Mouse (Mus musculus) neutrophil, adult 65 days (primary cell): ENCODE measurements around the gene Rbm15b. TPM values are rescaled to one million over a fixed set of nuclear protein-coding genes. Genes with fewer than 3 reads are reported as not detected.

Experiments used
- total RNA-seq: library from RNA; stranded (reverse); gene quantifications from 2 replicates; pipeline ENCODE4 v1.2.4, GENCODE M21; 2023

The Rbm15b gene
- 15.4 and 24.8 TPM in 2 replicates for total RNA-seq

GRCm38 (mm10) chr9:106886828-106887702, at the start of gene Rbm15b:
Rbm15b (minus strand) TSS chr9:106887428.

GRCm38 (mm10) chr9:106891829-106892551, 4.8 kb upstream of the Rbm15b start, which contains the start of gene Manf:
Manf (minus strand) TSS chr9:106891979.

Other genes starting within 250 kb of the Rbm15b start
- not detected in 2 replicates for gene Grm2, start 231.3 kb downstream of the Rbm15b start, total RNA-seq
- gene Tex264, start 201.5 kb downstream of the Rbm15b start, total RNA-seq: 8.1 and 9.6 TPM in 2 replicates
- gene Rad54l2, start 98.2 kb downstream of the Rbm15b start, total RNA-seq: 12.5 and 16.2 TPM in 2 replicates
- 9.2 TPM in 2 replicates for gene Dcaf1, start 65.6 kb downstream of the Rbm15b start, total RNA-seq
- 82.5 and 89.9 TPM in 2 replicates for gene Manf, start 4.6 kb upstream of the Rbm15b start, total RNA-seq